Mouse (Mus musculus): ENCODE data around the gene Kcnd3.

Kcnd3 gene

GRCm38 (mm10) chr3:105521178-105521631 lies 69.1 kb downstream of the Kcnd3 start:
- no peak for DNase-seq (ENCODE audit: extremely low spot score)

DNA sequence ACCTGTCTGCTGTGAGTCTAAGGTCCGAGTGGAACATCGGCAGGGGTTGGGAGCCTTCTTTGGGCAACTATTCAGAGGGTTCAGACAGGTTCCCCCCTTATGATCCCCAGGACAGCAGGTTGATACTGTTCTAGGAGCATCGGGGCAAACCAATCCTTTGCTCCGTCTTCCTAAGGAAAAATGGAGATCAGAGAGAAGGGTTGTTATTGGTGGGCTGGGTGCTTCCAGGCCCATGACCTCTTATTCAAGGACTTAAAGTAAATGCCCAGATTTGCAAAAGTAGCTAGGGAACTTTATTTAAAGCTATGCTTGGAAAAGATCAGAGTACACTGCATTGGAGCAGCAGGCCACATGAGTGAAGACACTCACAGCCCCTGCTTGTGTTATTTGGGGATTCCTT lies 69.5 kb downstream of the Kcnd3 start:
- DNase-seq (ENCODE audit: extremely low spot score) = no peak

- DNase-seq (ENCODE audit: extremely low spot score) = no peak
Observed at GRCm38 (mm10) chr3:105528860-105529259, 76.7 kb downstream of the Kcnd3 start.

DNA sequence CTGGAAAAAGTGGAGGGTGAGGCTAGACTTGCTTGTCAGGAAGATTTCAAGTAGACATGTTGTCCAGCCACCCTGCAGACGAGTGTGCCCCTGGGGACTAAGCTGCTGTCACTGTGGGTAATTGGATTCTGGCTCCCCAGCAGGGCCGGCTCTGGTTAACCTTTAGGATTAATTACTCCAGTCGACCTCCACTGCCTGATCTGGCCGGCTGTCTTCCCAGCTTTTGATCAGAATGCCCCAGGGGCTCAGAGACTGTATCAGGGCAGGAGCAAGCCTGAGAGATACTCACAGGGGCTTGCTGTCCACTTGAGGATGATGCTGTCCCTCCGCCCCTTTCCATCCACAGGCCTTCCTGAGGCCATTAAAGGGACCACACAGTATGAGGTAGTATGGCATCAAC lies 77.6 kb downstream of the Kcnd3 start:
- peak; percentile 47 for DNase-seq (ENCODE audit: extremely low spot score)

DNA sequence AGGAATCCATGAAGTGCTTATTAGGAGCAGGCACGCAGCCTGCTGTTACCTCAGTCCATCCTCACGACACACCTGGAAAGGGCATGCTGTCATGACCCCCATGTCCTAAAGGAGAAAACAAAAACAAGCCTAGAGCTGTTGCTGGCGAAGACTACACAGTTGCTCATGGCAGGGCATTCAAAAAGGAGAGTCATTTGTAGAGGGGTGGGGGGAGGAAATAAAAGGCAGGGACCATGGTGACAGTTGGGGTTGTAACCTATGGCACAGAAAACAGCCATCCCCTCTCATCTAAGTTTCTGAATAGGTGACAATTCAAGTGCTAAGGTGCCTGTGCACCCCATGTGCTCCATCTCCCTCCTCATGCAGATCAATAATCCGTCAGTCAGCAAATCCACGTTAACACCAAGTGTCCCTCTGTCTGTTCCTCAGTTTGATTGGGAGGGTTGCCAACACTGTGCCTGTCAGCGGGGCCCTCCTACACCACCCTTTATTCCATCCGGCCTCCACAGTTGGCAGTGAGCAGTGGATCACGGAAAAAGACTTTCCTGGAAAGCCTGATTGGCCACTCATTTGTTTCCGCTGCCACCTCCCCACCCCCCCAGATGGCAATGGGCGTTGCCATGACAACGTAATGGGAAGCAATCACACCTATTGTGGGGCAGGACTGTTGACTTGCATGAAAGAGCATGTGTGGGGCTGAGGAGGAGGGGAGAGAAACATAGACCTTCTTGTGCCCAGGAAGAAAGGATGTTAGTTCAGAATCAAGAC lies 78.4 kb downstream of the Kcnd3 start:
- peak; percentile 67 for DNase-seq (ENCODE audit: extremely low spot score)

GRCm38 (mm10) chr3:105538406-105538805 lies 86.3 kb downstream of the Kcnd3 start:
- DNase-seq (ENCODE audit: extremely low spot score) = no peak

GRCm38 (mm10) chr3:105538819-105539607 lies 86.9 kb downstream of the Kcnd3 start:
- DNase-seq (ENCODE audit: extremely low spot score) = peak; percentile 29

GRCm38 (mm10) chr3:105542741-105543140 lies 90.6 kb downstream of the Kcnd3 start:
- DNase-seq (ENCODE audit: extremely low spot score) = no peak

- DNase-seq (ENCODE audit: extremely low spot score) = no peak
Observed at GRCm38 (mm10) chr3:105544106-105544505, 92.0 kb downstream of the Kcnd3 start.

- no peak for DNase-seq (ENCODE audit: extremely low spot score)
Observed at GRCm38 (mm10) chr3:105546611-105547071, 94.5 kb downstream of the Kcnd3 start.

- DNase-seq (ENCODE audit: extremely low spot score) = no peak
Observed at GRCm38 (mm10) chr3:105548074-105548771, 96.1 kb downstream of the Kcnd3 start.

- peak; percentile 10 for DNase-seq (ENCODE audit: extremely low spot score)
Observed at GRCm38 (mm10) chr3:105559456-105559855, 107.3 kb downstream of the Kcnd3 start.

- no peak for DNase-seq (ENCODE audit: extremely low spot score)
Observed at GRCm38 (mm10) chr3:105566973-105567372, 114.8 kb downstream of the Kcnd3 start.

GRCm38 (mm10) chr3:105567472-105567871 lies 115.3 kb downstream of the Kcnd3 start:
- no peak for DNase-seq (ENCODE audit: extremely low spot score)

GRCm38 (mm10) chr3:105568403-105568802 lies 116.3 kb downstream of the Kcnd3 start:
- DNase-seq (ENCODE audit: extremely low spot score) = no peak

GRCm38 (mm10) chr3:105568851-105569250 lies 116.7 kb downstream of the Kcnd3 start:
- DNase-seq (ENCODE audit: extremely low spot score) = no peak

- DNase-seq (ENCODE audit: extremely low spot score) = no peak
Observed at GRCm38 (mm10) chr3:105569310-105569752, 117.2 kb downstream of the Kcnd3 start.

DNA sequence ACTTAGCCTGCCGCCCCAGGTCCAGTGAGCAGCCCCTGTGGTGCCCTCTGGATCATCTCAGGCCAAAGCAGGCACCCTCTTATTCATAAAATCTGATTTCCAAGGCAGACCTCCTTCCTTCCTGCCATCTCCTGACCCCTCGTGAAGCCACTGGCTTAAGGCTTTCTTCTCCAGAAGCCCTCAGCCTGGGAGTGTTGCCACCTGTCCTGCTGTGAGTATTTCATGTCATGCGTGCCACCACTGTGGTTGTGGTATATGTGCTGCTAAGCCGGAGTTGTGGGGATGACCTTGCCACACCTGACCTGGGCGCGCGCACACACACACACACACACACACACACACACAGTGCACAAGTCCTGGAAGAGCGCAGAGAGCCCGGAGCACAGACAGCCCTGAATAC lies 117.8 kb downstream of the Kcnd3 start:
- DNase-seq (ENCODE audit: extremely low spot score) = no peak

DNA sequence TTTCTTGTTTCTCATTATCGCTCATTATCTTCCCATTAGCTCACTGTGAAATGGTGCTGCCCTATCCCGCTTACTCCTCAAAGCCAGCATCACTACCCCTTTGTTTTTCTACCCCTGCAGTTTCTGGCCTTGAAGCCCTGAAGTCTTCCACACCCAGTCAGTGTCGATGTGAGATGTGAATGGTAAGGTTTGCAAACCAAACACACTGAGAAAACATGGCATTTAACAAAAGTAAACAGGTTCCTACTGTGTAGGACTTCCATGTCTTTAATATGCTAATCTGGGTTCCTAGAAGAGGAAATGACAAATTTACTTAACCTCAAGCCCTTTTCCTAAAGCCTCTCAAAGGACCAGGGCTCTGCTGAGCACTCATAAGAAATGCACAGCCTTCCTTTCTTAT lies 118.7 kb downstream of the Kcnd3 start:
- DNase-seq (ENCODE audit: extremely low spot score) = no peak

DNA sequence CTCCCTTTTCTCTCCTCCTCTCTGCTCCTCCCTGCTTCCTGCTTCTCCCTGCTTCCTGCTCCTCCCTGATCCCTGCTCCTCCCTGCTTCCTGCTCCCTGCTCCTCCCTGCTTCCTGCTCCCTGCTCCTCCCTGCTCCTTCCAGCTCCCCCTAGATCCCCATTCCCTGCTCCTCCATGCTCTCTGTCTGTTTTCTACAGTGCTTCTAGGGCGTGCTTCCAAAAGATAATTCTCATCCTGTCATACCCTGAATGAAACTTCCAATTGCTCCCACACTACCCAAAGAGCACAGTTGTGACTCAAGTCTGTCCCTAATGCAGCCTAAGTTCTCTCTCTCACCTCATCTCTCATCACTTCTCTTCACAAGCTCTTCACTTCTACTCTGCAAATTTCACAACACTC lies 119.8 kb downstream of the Kcnd3 start:
- no peak for DNase-seq (ENCODE audit: extremely low spot score)

- no peak for DNase-seq (ENCODE audit: extremely low spot score)
Observed at GRCm38 (mm10) chr3:105573156-105573555, 121.0 kb downstream of the Kcnd3 start.

GRCm38 (mm10) chr3:105578320-105578719 lies 126.2 kb downstream of the Kcnd3 start:
- no peak for DNase-seq (ENCODE audit: extremely low spot score)
